Mouse (Mus musculus): ENCODE measurements at regions not wholly inside any gene's neighbourhood (a gene's known extent, or its start where the extent isn't known, plus 50 kb on each side); places are given as distances from the start of the nearest gene placed in this dataset.
A peak's percentile ranks its signal among the peaks of the same experiment; 100 is the strongest.

DNA sequence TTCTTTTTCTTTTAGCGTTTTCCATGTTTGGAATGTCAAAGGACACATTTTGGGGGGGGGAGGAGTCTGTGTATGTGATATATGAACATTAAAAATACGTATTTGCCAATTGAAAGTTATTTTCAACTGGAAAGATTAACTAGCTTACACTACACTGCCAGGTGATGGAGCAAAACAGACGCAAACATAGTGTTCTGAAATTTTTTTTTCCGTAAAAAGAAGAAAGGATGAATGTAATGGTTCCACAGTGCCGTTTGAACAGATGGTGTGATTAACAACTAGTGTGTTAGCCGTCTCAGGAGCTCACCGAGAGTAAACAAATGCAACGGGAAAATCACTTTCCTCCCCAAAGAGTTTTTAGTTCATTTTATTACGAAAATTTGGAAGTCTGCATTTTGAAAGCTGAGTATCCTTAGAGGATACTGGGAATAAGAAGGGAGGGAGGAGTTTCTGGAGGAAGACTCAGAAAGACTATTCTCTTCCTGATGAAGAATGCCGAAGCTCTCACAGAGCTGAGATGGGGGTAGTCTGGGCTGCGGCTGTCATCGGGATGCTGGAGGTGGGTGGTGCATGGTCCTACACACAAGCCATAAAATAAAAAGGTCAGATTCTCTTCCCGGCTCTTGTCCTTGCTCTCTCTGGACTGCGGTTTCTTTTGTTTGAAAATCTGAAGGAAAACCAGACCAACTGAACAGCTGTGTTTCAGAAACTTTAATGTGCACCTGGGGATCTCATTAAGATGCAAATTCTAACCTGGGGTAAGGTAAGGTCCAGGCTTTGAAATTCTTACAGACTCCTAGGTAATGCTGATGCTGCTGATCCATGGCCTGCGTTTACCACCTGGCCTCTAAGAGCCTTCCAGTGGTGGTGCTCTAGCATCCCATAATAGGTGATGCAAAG is 175.5 kb upstream of the Tank start:
- H3K4me3 ChIP-seq (ENCODE audit: insufficient read depth, low read length), result peak overlapping the region; percentile 20; the same call in 1 of the 2 replicates
- TF ChIP-seq CTCF (IDR thresholded peaks at IDR 0.05; ENCODE audit: borderline replicate concordance, insufficient read depth, low read length) (no peak), POLR2A (IDR thresholded peaks at IDR 0.05; ENCODE audit: low read depth, low read length) (no peak)
- H3K27ac ChIP-seq (ENCODE audit: insufficient read depth, low read length), result peak overlapping the region; percentile 86

DNA sequence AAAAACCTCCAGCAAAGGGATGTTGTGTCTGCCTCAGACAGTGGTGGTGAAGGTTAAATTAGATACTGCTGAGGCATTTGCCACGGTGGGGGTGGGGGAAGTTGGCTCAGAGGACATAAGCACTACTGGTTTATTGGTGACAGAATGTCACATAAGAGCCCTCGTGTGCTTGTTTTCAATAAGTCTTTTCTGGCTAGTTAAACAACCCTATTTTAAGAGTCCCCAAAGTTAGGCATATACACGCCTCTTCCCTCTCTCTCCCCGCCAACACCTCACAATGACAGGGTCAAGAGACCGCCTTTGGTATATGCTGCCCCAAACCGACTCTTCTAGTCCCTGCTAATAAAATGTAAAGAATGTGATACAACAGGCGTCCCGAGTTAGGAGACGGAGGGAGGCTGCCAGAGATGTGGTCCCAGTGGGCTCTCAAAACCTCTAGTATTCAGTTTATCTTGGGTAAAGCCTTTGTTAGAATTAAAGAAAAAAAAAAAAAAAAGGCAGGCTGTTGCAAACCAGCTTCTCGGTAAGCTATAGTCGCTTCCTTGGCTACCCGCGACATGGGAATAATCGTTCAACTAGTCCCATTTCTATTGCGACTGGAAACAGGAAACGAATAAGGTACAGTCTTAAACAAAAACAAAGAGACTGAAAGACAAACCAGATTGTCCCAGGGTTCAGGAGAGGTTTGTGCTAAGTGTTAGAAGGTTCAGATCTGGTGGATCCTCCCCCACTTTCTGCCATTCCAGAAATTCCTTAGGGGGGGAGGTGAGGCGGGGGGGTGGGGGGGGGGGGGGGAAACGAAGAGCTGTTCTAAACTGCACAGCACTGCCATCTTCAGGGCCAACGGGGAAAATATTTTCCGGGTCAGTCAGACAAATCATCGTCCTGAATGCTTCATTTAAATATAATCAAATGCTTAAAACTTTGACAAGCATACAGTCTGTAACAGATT is 176.5 kb upstream of the Tank start:
- peak overlapping the region; percentile 86 for H3K27ac ChIP-seq (ENCODE audit: insufficient read depth, low read length)
- peak overlapping the region; percentile 29 for H3K4me3 ChIP-seq (ENCODE audit: insufficient read depth, low read length)
- TF ChIP-seq CTCF (IDR thresholded peaks at IDR 0.05; ENCODE audit: borderline replicate concordance, insufficient read depth, low read length), result no peak
- no peak for TF ChIP-seq POLR2A (IDR thresholded peaks at IDR 0.05; ENCODE audit: low read depth, low read length)
- H3K4me1 ChIP-seq (ENCODE audit: control insufficient read depth, insufficient read depth, low read length), result peaks cover 4% of the 10 kb centered on the region; the same call in 1 of the 2 replicates

More for the DNA sequence above, 175.5 kb upstream of the Tank start:
- H3K4me1 ChIP-seq (ENCODE audit: control insufficient read depth, insufficient read depth, low read length), result peaks cover 4% of the 10 kb centered on the region; the same call in 1 of the 2 replicates

GRCm38 (mm10) chr2:61398633-61399032 is 179.8 kb upstream of the Tank start:
- no peak overlapping the region for H3K4me3 ChIP-seq (ENCODE audit: insufficient read depth, low read length)
- TF ChIP-seq POLR2A (IDR thresholded peaks at IDR 0.05; ENCODE audit: low read depth, low read length), result no peak
- no peak for TF ChIP-seq CTCF (IDR thresholded peaks at IDR 0.05; ENCODE audit: borderline replicate concordance, insufficient read depth, low read length)

DNA sequence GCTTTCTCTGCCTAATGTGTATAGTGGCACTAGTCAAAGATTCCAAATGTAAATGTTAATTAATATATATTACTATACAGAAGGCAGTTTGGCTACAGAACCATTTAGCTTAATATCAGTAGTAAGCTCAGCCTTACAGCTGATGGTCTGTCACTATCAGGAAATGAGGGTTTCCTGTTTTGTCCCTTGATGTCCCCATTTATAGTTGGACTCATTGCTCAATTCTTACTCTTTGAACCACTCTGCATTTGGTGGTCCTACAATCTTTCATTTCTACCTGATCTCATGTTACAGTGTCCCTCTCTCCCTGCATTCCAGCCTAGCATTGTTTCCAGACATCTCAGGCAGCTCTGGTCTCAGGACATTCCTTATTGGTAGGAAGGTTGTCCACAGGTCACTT is 188.8 kb upstream of the Tank start:
- no peaks in the 10 kb centered on the region for H3K4me1 ChIP-seq (ENCODE audit: control insufficient read depth, insufficient read depth, low read length)
- no peak overlapping the region for H3K4me3 ChIP-seq (ENCODE audit: insufficient read depth, low read length)
- TF ChIP-seq CTCF (IDR thresholded peaks at IDR 0.05; ENCODE audit: borderline replicate concordance, insufficient read depth, low read length), result no peak
- TF ChIP-seq POLR2A (IDR thresholded peaks at IDR 0.05; ENCODE audit: low read depth, low read length), result no peak
- H3K27ac ChIP-seq (ENCODE audit: insufficient read depth, low read length), result no peak overlapping the region

More at GRCm38 (mm10) chr2:61398633-61399032, 179.8 kb upstream of the Tank start:
- peaks cover 2% of the 10 kb centered on the region; the same call in 1 of the 2 replicates for H3K4me1 ChIP-seq (ENCODE audit: control insufficient read depth, insufficient read depth, low read length)
- no peak overlapping the region for H3K27ac ChIP-seq (ENCODE audit: insufficient read depth, low read length)

DNA sequence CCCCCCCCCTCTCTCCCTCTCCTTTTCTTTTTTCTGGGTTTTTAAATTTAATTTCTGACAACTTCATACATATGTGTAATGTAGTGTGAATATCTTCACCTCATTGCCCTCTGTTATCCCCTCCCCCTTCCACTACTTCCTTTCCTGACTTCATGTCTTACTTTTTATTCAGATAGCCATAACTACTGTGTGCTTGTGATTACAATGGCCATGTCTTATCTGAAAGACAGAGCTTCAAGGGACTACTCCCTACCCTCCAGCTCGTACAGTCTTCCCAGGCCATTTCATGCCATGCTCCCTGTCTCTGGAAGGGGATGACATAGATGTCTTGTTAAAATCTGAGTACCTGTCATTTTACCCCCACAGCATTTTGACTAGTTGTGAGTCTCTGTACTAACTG is 189.2 kb upstream of the Tank start:
- Histone ChIP-seq H3K4me1 (ENCODE audit: control insufficient read depth, insufficient read depth, low read length) (no peaks in the 10 kb centered on the region), H3K4me3 (ENCODE audit: insufficient read depth, low read length) (no peak overlapping the region), H3K27ac (ENCODE audit: insufficient read depth, low read length) (no peak overlapping the region)
- TF ChIP-seq POLR2A (IDR thresholded peaks at IDR 0.05; ENCODE audit: low read depth, low read length) (no peak), CTCF (IDR thresholded peaks at IDR 0.05; ENCODE audit: borderline replicate concordance, insufficient read depth, low read length) (no peak)

DNA sequence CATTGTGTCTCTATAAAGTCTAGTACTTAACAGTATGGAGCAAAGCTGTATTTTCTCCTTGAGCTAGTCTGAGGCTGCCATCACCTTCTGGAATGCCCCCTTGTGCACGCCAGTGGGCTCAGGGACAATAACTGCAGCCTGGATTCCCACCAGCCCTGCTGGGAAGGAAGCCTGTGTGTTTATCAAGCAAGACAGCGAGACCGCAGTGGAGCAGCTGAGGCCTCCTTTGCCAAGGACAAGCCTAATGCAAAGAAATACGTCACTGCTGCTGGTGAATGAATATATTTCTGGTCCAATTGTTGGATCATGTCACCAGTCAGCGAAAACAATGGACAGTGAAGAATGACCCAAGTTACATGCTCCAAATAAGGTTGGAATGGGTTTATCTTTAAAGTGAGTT is 190.8 kb upstream of the Tank start:
- TF ChIP-seq CTCF (IDR thresholded peaks at IDR 0.05; ENCODE audit: borderline replicate concordance, insufficient read depth, low read length) (no peak), POLR2A (IDR thresholded peaks at IDR 0.05; ENCODE audit: low read depth, low read length) (no peak)
- H3K27ac ChIP-seq (ENCODE audit: insufficient read depth, low read length), result no peak overlapping the region
- no peak overlapping the region for H3K4me3 ChIP-seq (ENCODE audit: insufficient read depth, low read length)
- no peaks in the 10 kb centered on the region for H3K4me1 ChIP-seq (ENCODE audit: control insufficient read depth, insufficient read depth, low read length)

DNA sequence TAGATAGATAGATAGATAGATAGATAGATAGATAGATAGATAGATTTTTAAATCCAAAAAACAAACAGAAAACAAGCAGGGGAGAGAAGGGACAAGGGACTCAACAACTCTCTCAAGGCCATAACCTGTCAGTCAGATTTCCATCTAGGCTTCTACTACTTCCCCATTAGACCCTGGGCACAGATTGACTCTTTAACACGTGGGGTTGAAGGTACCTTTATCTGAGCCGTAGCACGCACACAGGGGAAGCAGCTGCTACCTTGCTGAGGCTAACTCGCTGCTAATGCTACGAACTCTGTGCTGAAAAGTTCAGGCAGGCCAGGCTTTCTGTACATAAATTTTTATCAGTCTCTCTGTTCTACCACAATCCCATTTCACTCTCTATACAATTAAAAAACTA is 191.4 kb upstream of the Tank start:
- TF ChIP-seq POLR2A (IDR thresholded peaks at IDR 0.05; ENCODE audit: low read depth, low read length), result no peak
- TF ChIP-seq CTCF (IDR thresholded peaks at IDR 0.05; ENCODE audit: borderline replicate concordance, insufficient read depth, low read length), result no peak
- no peak overlapping the region for H3K27ac ChIP-seq (ENCODE audit: insufficient read depth, low read length)
- no peaks in the 10 kb centered on the region for H3K4me1 ChIP-seq (ENCODE audit: control insufficient read depth, insufficient read depth, low read length)
- no peak overlapping the region for H3K4me3 ChIP-seq (ENCODE audit: insufficient read depth, low read length)

- H3K27ac ChIP-seq (ENCODE audit: insufficient read depth, low read length), result no peak overlapping the region
- H3K4me1 ChIP-seq (ENCODE audit: control insufficient read depth, insufficient read depth, low read length), result no peaks in the 10 kb centered on the region
- H3K4me3 ChIP-seq (ENCODE audit: insufficient read depth, low read length), result no peak overlapping the region
- TF ChIP-seq POLR2A (IDR thresholded peaks at IDR 0.05; ENCODE audit: low read depth, low read length) (no peak), CTCF (IDR thresholded peaks at IDR 0.05; ENCODE audit: borderline replicate concordance, insufficient read depth, low read length) (no peak)
Measured at GRCm38 (mm10) chr2:61384467-61384866, 193.9 kb upstream of the Tank start.

DNA sequence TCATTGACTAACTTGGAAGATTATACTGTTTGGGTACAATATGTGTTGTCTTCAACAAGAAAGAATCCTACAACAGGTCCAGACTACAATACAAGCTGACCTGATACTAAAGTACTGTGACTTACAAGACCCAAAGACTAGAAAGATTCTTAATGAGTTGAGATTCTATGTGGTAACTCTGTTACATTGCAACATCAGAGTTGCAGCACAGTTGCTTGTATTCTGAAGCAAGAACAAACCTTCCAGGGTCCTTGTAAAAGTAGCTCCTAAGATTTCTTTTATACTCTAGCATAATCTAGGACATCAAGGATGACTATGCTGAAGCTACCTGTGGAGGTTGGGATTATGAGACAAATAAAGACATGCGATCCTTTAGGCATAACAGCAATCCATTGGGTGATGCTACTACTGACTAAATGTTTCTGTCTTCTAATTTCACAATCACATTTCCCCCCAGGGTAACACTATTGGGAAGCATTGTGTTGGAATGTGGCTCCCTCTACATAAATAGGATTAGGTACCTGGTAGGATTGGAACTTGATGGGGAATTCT is 194.6 kb upstream of the Tank start:
- no peak for TF ChIP-seq POLR2A (IDR thresholded peaks at IDR 0.05; ENCODE audit: low read depth, low read length)
- TF ChIP-seq CTCF (IDR thresholded peaks at IDR 0.05; ENCODE audit: borderline replicate concordance, insufficient read depth, low read length), result no peak
- Histone ChIP-seq H3K4me1 (ENCODE audit: control insufficient read depth, insufficient read depth, low read length) (no peaks in the 10 kb centered on the region), H3K27ac (ENCODE audit: insufficient read depth, low read length) (no peak overlapping the region), H3K4me3 (ENCODE audit: insufficient read depth, low read length) (no peak overlapping the region)

Data from embryonic fibroblast, embryonic 13.5 days (primary cell).